Comparison of ENCODE assay signal across 7 mouse cellular contexts in the genomic region with DNA sequence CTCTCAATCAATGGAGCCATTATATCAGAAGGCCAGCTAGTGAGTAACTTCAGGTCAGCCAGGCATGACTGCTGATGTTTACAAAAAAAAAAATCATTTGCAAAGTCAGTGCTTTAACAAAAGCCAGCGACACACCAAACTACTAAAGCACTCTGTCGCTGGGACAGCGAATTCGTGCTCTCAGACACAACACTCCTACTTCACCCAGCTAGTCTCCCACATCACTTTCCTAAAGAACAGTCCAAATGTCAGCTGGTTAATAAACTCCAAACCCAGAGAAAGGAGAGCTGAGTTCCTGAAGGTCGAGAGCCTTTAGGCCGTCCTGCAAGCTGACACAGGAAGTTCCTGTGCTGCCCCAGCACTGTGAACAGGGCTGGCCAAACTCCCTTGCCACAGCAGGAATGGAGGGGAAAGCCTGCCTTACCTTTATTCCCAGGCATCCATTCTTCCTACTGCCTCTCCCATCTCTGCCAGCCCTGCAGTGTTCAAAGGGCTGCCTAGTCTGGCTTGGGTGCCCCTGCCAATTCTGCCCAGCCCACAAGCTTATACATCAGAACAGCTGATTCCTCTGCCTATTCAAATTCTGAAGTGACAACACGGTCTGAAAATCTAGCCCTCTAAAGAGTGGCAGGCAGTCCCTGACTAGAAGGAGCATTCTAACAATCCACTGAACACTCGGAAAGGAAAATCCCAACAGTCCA. TPM values are rescaled to one million over a fixed set of nuclear protein-coding genes. Genes with fewer than 3 reads are reported as not detected.
DNase-seq lines count a peak whose midpoint lies in the region; ATAC-seq and TF ChIP-seq lines count a peak whose summit lies in the region.

No protein-coding gene starts in this region.

- peak overlapping the region; percentile 80 for H3K4me2 ChIP-seq in embryonic facial prominence, embryonic 15.5 days (replicated peaks)
- peak overlapping the region; percentile 92 for H3K4me2 ChIP-seq in intestine, embryonic 14.5 days (ENCODE audit: low read length)
- peak overlapping the region; percentile 83 for H3K4me2 ChIP-seq in liver, postnatal 0 days (ENCODE audit: low read depth, low read length)

- no peak for TF ChIP-seq CTCF in testis, adult 2 months (IDR thresholded peaks at IDR 0.05; ENCODE audit: control insufficient read depth, insufficient read depth, insufficient replicate concordance, low read depth, low read length)
- no peak for TF ChIP-seq CTCF in liver, postnatal 0 days (IDR thresholded peaks at IDR 0.05; ENCODE audit: low read depth)

- no peak for DNase-seq in testis, postnatal 14 days (ENCODE audit: low spot score)
- DNase-seq in intestine, embryonic 14.5 days (ENCODE audit: low spot score), result no peak
- no peak for DNase-seq in liver, postnatal 0 days
- DNase-seq in c-Kit-positive CD71-positive TER-119-positive erythroid progenitor cells, embryonic 14.5 days (ENCODE audit: low spot score), result no peak
- DNase-seq in layer of hippocampus, adult 18-20 months (ENCODE audit: low spot score in 2 of 2), result no peak

- no peaks in the 10 kb centered on the region for H3K36me3 ChIP-seq in testis, adult 2 months (ENCODE audit: control insufficient read depth, insufficient read depth, low read length)
- no peaks in the 10 kb centered on the region for H3K36me3 ChIP-seq in embryonic facial prominence, embryonic 15.5 days
- H3K36me3 ChIP-seq in intestine, embryonic 14.5 days (ENCODE audit: control insufficient read depth, insufficient read depth, low read length), result peaks cover 16% of the 10 kb centered on the region; the same call in 1 of the 2 replicates
- peaks cover 3% of the 10 kb centered on the region; the same call in 1 of the 2 replicates for H3K36me3 ChIP-seq in liver, postnatal 0 days (replicated peaks; ENCODE audit: insufficient read depth, low read length)

- TF ChIP-seq EP300 in liver, postnatal 0 days (IDR thresholded peaks at IDR 0.05; ENCODE audit: low read depth), result no peak

- H3K27ac ChIP-seq in testis, adult 2 months (ENCODE audit: control insufficient read depth, insufficient read depth, low read depth, low read length), result peak overlapping the region; percentile 51; the same call in 1 of the 2 replicates
- peak overlapping the region; percentile 59; the same call in 1 of the 2 replicates for H3K27ac ChIP-seq in embryonic facial prominence, embryonic 15.5 days (replicated peaks)
- no peak overlapping the region for H3K27ac ChIP-seq in intestine, embryonic 14.5 days (ENCODE audit: low read depth)
- peak overlapping the region; percentile 91 for H3K27ac ChIP-seq in liver, postnatal 0 days (ENCODE audit: low read depth)

- peak overlapping the region; percentile 35; the same call in 1 of the 2 replicates for H3K4me3 ChIP-seq in testis, adult 2 months (ENCODE audit: control insufficient read depth, low read depth, low read length)
- peak overlapping the region; percentile 90 for H3K4me3 ChIP-seq in embryonic facial prominence, embryonic 15.5 days (replicated peaks)
- H3K4me3 ChIP-seq in intestine, embryonic 14.5 days (ENCODE audit: low read depth, low read length), result peak overlapping the region; percentile 78
- H3K4me3 ChIP-seq in liver, postnatal 0 days (ENCODE audit: low read depth, low read length), result peak overlapping the region; percentile 68

- H3K27me3 ChIP-seq in testis, adult 2 months (ENCODE audit: control insufficient read depth, insufficient read depth, low read length), result no peaks in the 10 kb centered on the region
- no peaks in the 10 kb centered on the region for H3K27me3 ChIP-seq in embryonic facial prominence, embryonic 15.5 days
- H3K27me3 ChIP-seq in intestine, embryonic 14.5 days (replicated peaks; ENCODE audit: control insufficient read depth, insufficient read depth, low read length), result no peaks in the 10 kb centered on the region
- no peaks in the 10 kb centered on the region for H3K27me3 ChIP-seq in liver, postnatal 0 days (ENCODE audit: insufficient read depth, low read length)

- H3K9me3 ChIP-seq in embryonic facial prominence, embryonic 15.5 days (replicated peaks), result no peaks in the 10 kb centered on the region
- no peaks in the 10 kb centered on the region for H3K9me3 ChIP-seq in intestine, embryonic 14.5 days (ENCODE audit: control insufficient read depth, low read length)
- no peaks in the 10 kb centered on the region for H3K9me3 ChIP-seq in liver, postnatal 0 days (ENCODE audit: low read length)

- WGBS in embryonic facial prominence, embryonic 15.5 days, result 6% methylated on average over 8 of the region's 8 CpGs
- 13% methylated on average over 8 of the region's 8 CpGs for WGBS in intestine, embryonic 14.5 days
- WGBS in liver, postnatal 0 days (ENCODE audit: insufficient replicate concordance), result 10% methylated on average over 8 of the region's 8 CpGs

- no peak for ATAC-seq in embryonic facial prominence, embryonic 15.5 days (ENCODE audit: insufficient number of reproducible peaks, low FRiP score, low TSS enrichment, low read depth)
- no peak for ATAC-seq in intestine, embryonic 14.5 days (replicated peaks; ENCODE audit: low FRiP score, low TSS enrichment, low read depth)
- no peak for ATAC-seq in liver, postnatal 0 days

- peaks cover 23% of the 10 kb centered on the region for H3K4me1 ChIP-seq in testis, adult 2 months (ENCODE audit: control insufficient read depth, insufficient read depth, low read length)
- peaks cover 65% of the 10 kb centered on the region for H3K4me1 ChIP-seq in embryonic facial prominence, embryonic 15.5 days
- peaks cover 59% of the 10 kb centered on the region for H3K4me1 ChIP-seq in intestine, embryonic 14.5 days (replicated peaks; ENCODE audit: control insufficient read depth, insufficient read depth, low read length)
- peaks cover 48% of the 10 kb centered on the region for H3K4me1 ChIP-seq in liver, postnatal 0 days (ENCODE audit: insufficient read depth)

- peak overlapping the region; percentile 94 for H3K9ac ChIP-seq in embryonic facial prominence, embryonic 15.5 days
- peak overlapping the region; percentile 87 for H3K9ac ChIP-seq in intestine, embryonic 14.5 days (ENCODE audit: low read length)
- H3K9ac ChIP-seq in liver, postnatal 0 days (replicated peaks), result peak overlapping the region; percentile 87

- no peak for TF ChIP-seq POLR2A in testis, adult 2 months (IDR thresholded peaks at IDR 0.05; ENCODE audit: control insufficient read depth, low read depth, low read length)

RNA-seq across cellular contexts. Expression of a gene that starts 2.2 kb away (rescaled TPM):
- 2.0 and 2.6 TPM in 2 replicates for polyA plus RNA-seq in testis, adult 2 months (2012; rRNA removed)
- polyA plus RNA-seq in embryonic facial prominence, embryonic 15.5 days (2015; fragmentation: Nextera tagmentation; extraction: Ambion mirVana), result 23.5 and 25.0 TPM in 2 replicates
- 21.3 and 24.0 TPM in 2 replicates for polyA plus RNA-seq in intestine, embryonic 14.5 days (2014; fragmentation: Nextera tagmentation; extraction: Ambion mirVana)
- 5.7 and 6.9 TPM in 2 replicates for polyA plus RNA-seq in liver, postnatal 0 days (2015; fragmentation: Nextera tagmentation; extraction: Ambion mirVana)
- 10 to 100 TPM; 22.7 to 23.5 TPM for total RNA-seq in layer of hippocampus, adult 18-20 months (2021)

RNA-seq across cellular contexts. Expression of a gene that starts 47.4 kb away (rescaled TPM):
- not detected in 2 replicates for polyA plus RNA-seq in testis, adult 2 months (2012; rRNA removed)
- polyA plus RNA-seq in embryonic facial prominence, embryonic 15.5 days (2015; fragmentation: Nextera tagmentation; extraction: Ambion mirVana), result 10.3 and 15.7 TPM in 2 replicates
- not detected in 2 replicates for polyA plus RNA-seq in intestine, embryonic 14.5 days (2014; fragmentation: Nextera tagmentation; extraction: Ambion mirVana)
- polyA plus RNA-seq in liver, postnatal 0 days (2015; fragmentation: Nextera tagmentation; extraction: Ambion mirVana), result 0.38 TPM in 1 of 2 replicates, not detected in the other
- 1 to 10 TPM in 1 of 2 experiments, under 1 TPM in 1; 0.99 to 2.2 TPM for total RNA-seq in layer of hippocampus, adult 18-20 months (2021)

Comparison
In these comparisons a context has a peak if more than half of its experiments do, and no peak if none do; other contexts are left out.
1. H3K4me3 ChIP-seq: peak in every context shown above with its lines; median percentile 90 in embryonic facial prominence, embryonic 15.5 days; 78 in intestine, embryonic 14.5 days; 68 in liver, postnatal 0 days; 35 in testis, adult 2 months.